Mouse (Mus musculus) embryonic facial prominence, embryonic 13.5 days (tissue): Measurements from ENCODE around the gene Cdk11b. TPM values are rescaled to one million over a fixed set of nuclear protein-coding genes. Genes with fewer than 3 reads are reported as not detected.
A peak's percentile ranks its signal among the peaks of the same experiment; 100 is the strongest.

ENCODE experiments used
- ATAC-seq: fragments of 200-750 bp; cut with Nextera tagmentation; 2 replicates; pipeline ENCODE4 v1.8.0; 2017; ENCODE audit warnings: low read depth; ENCODE audit not compliant: insufficient number of reproducible peaks, insufficient read depth, low FRiP score, low TSS enrichment
- H3K27ac ChIP-seq: fragments of 300-500 bp; sonication (generic); 2 replicates; pipeline ENCODE4 v1.5.1; 2015; ENCODE audit warnings: moderate library complexity, mild to moderate bottlenecking, inconsistent platforms
- H3K27me3 ChIP-seq: fragments of 300-500 bp; sonication (generic); 2 replicates; pipeline ENCODE4 v1.6.1; 2015; ENCODE audit warnings: mild to moderate bottlenecking, inconsistent platforms
- H3K36me3 ChIP-seq: fragments of 300-500 bp; sonication (generic); 2 replicates; pipeline ENCODE4 v1.6.1; 2015; ENCODE audit warnings: mild to moderate bottlenecking, inconsistent platforms
- H3K4me1 ChIP-seq: fragments of 300-500 bp; sonication (generic); 2 replicates; pipeline ENCODE4 v1.6.1; 2015; ENCODE audit warnings: inconsistent platforms
- H3K4me2 ChIP-seq: fragments of 300-500 bp; sonication (generic); 2 replicates; pipeline ENCODE4 v1.6.1; 2015; ENCODE audit warnings: moderate library complexity, mild to moderate bottlenecking, inconsistent platforms
- H3K4me3 ChIP-seq: fragments of 300-500 bp; sonication (generic); 2 replicates; pipeline ENCODE4 v1.5.1; 2015; ENCODE audit warnings: mild to moderate bottlenecking, inconsistent platforms
- H3K9ac ChIP-seq: fragments of 300-500 bp; sonication (generic); 2 replicates; pipeline ENCODE4 v1.6.1; 2015; ENCODE audit warnings: mild to moderate bottlenecking, inconsistent platforms
- H3K9me3 ChIP-seq: fragments of 300-500 bp; sonication (generic); 2 replicates; pipeline ENCODE4 v1.6.1; 2016; ENCODE audit warnings: inconsistent platforms
- WGBS: fragments of 180-500 bp; shearing (Covaris S2); methylation state at CpG from one replicate; pipeline ENCODE4 v1.1.7; 2015; ENCODE audit warnings: mixed read lengths; 5-methylcytosine and 5-hydroxymethylcytosine counted together
- polyA plus RNA-seq: library from polyadenylated mRNA; unstranded; fragments of >200 nt; fragmentation: Nextera tagmentation; extraction: Ambion mirVana; gene quantifications from 2 replicates; pipeline ENCODE4 v1.2.1, GENCODE M21; 2015

Cdk11b gene
- polyA plus RNA-seq, 1 experiment from 2014 or later = 76.4 TPM

GRCm38 (mm10) chr4:155696261-155697255 lies 71.9 kb downstream of the Cdk11b start:
- H3K36me3 ChIP-seq = no peaks in the 10 kb centered on the region
- H3K4me2 ChIP-seq = peak overlapping the region; percentile 95
- peak overlapping the region; percentile 2; the same call in 1 of the 2 replicates for H3K4me3 ChIP-seq
- no peak for ATAC-seq
- H3K27me3 ChIP-seq = peaks cover 14% of the 10 kb centered on the region; the same call in 1 of the 2 replicates
- H3K9me3 ChIP-seq = no peaks in the 10 kb centered on the region
- 71% methylated on average over 16 of the region's 16 CpGs for WGBS
- no peak overlapping the region for H3K27ac ChIP-seq
- H3K9ac ChIP-seq = peak overlapping the region; percentile 87; the same call in 1 of the 2 replicates
- H3K4me1 ChIP-seq = peaks cover 24% of the 10 kb centered on the region

Other genes with a start within 250 kb of the Cdk11b start
- not detected in 2 replicates for gene Gabrd, start 226.7 kb upstream of the Cdk11b start, polyA plus RNA-seq
- 3.8 and 4.7 TPM in 2 replicates for gene Cfap74, start 215.7 kb upstream of the Cdk11b start, polyA plus RNA-seq
- gene Tmem52, start 155.7 kb upstream of the Cdk11b start, polyA plus RNA-seq = 0.31 and 0.40 TPM in 2 replicates
- 501 and 523 TPM in 2 replicates for gene Gnb1, start 133.5 kb upstream of the Cdk11b start, polyA plus RNA-seq
- 86.8 and 92.8 TPM in 2 replicates for gene Nadk, start 62.5 kb upstream of the Cdk11b start, polyA plus RNA-seq
- 10.5 and 11.1 TPM in 2 replicates for gene Slc35e2, start 23.4 kb upstream of the Cdk11b start, polyA plus RNA-seq
- gene Gm10563, start 20.6 kb downstream of the Cdk11b start, polyA plus RNA-seq = not detected in 2 replicates
- 24.8 and 26.1 TPM in 2 replicates for gene Mmp23, start 28.5 kb downstream of the Cdk11b start, polyA plus RNA-seq
- 36.1 and 36.7 TPM in 2 replicates for gene Mib2, start 44.3 kb downstream of the Cdk11b start, polyA plus RNA-seq
- 6.5 and 8.7 TPM in 2 replicates for gene Fndc10, start 69.5 kb downstream of the Cdk11b start, polyA plus RNA-seq
- gene Ssu72, start 79.9 kb downstream of the Cdk11b start, polyA plus RNA-seq = 136 and 142 TPM in 2 replicates
- 1.2 and 1.4 TPM in 2 replicates for gene Tmem240, start 109.9 kb downstream of the Cdk11b start, polyA plus RNA-seq
- 93.8 and 94.9 TPM in 2 replicates for gene Atad3a, start 136.2 kb downstream of the Cdk11b start, polyA plus RNA-seq
- 8.6 and 9.6 TPM in 2 replicates for gene Vwa1, start 149.8 kb downstream of the Cdk11b start, polyA plus RNA-seq
- 0.67 and 0.74 TPM in 2 replicates for gene Tmem88b, start 161.0 kb downstream of the Cdk11b start, polyA plus RNA-seq
- gene Ankrd65, start 165.6 kb downstream of the Cdk11b start, polyA plus RNA-seq = 0.24 TPM in 1 of 2 replicates, not detected in the other
- gene Mrpl20, start 178.0 kb downstream of the Cdk11b start, polyA plus RNA-seq = 195 and 229 TPM in 2 replicates
- 217 and 248 TPM in 2 replicates for gene Ccnl2, start 187.6 kb downstream of the Cdk11b start, polyA plus RNA-seq
- 131 and 150 TPM in 2 replicates for gene Aurkaip1, start 206.4 kb downstream of the Cdk11b start, polyA plus RNA-seq
- gene Mxra8, start 214.8 kb downstream of the Cdk11b start, polyA plus RNA-seq = 69.6 and 71.8 TPM in 2 replicates
- 4.0 and 5.4 TPM in 2 replicates for gene Dvl1, start 222.5 kb downstream of the Cdk11b start, polyA plus RNA-seq
- gene Tas1r3, start 238.5 kb downstream of the Cdk11b start, polyA plus RNA-seq = 0.55 and 0.62 TPM in 2 replicates
- 15.6 and 16.4 TPM in 2 replicates for gene Cptp, start 244.6 kb downstream of the Cdk11b start, polyA plus RNA-seq
- 70.9 and 81.0 TPM in 2 replicates for gene Ints11, start 244.7 kb downstream of the Cdk11b start, polyA plus RNA-seq